ENCODE assay signal across 9 mouse cellular contexts in genomic region chr9:119646942-119647547, GRCm38 (mm10).
DNase-seq lines count a peak whose midpoint lies in the region; TF ChIP-seq lines count a peak whose summit lies in the region.
"Had no signal": no experiment of that assay in that cellular context is flagged by ENCODE, and none has a peak within 500 bp of the region (broad histone marks: within the 10 kb centered on the region; RNA-seq: fewer than 3 reads in every experiment).

No protein-coding gene starts in this region.

- peak; percentile 22 for DNase-seq in cerebellum, adult 8-10 months
- no peak for DNase-seq in cerebellum, adult 9-11 months
- DNase-seq in ovary, postnatal 36 days (ENCODE audit: low spot score) = peak; percentile 64
- DNase-seq in ovary, adult 18-20 months (ENCODE audit: low spot score) = no peak
- DNase-seq in embryo, embryonic 10.5 days (ENCODE audit: low spot score) = peak; percentile 82
- peak; percentile 9 to 70 for DNase-seq in layer of hippocampus, adult 18-20 months (ENCODE audit: low spot score in 2 of 2)
- peak; percentile 77 for DNase-seq in lung, postnatal 14 days
- peak; percentile 28 to 57 for DNase-seq in spleen, adult 2 months (ENCODE audit: low read depth in 1 of 2, low spot score in 2 of 2)

- no peak for TF ChIP-seq POLR2A in spleen, adult 2 months (IDR thresholded peaks at IDR 0.05; ENCODE audit: low read depth, low read length)

- no peak overlapping the region for H3K4me3 ChIP-seq in spleen, adult 2 months (ENCODE audit: extremely low read depth, insufficient read depth, insufficient read length)

- H3K27ac ChIP-seq in spleen, adult 2 months (ENCODE audit: insufficient read depth, low read length) = no peak overlapping the region

- WGBS in spleen, adult 2 months = 61% methylated on average over 8 of the region's 8 CpGs

- H3K36me3 ChIP-seq in spleen, adult 2 months (ENCODE audit: control insufficient read depth, insufficient read depth, low read length) = no peaks in the 10 kb centered on the region
- H3K36me3 ChIP-seq: G1E had no signal

- H3K27me3 ChIP-seq in spleen, adult 2 months (ENCODE audit: control insufficient read depth, insufficient read depth, low read length) = no peaks in the 10 kb centered on the region

- H3K4me1 ChIP-seq in spleen, adult 2 months (ENCODE audit: control insufficient read depth, insufficient read depth, insufficient read length) = no peaks in the 10 kb centered on the region

- peak; percentile 72; the same call in 1 of the 2 replicates for TF ChIP-seq CTCF in spleen, adult 2 months (IDR thresholded peaks at IDR 0.05; ENCODE audit: extremely low read depth, insufficient read depth, insufficient read length, insufficient replicate concordance)

Comparison
In these comparisons a context has a peak if more than half of its experiments do, and no peak if none do; other contexts are left out.
1. DNase-seq: peak in cerebellum, adult 8-10 months (single experiment), ovary, postnatal 36 days (single experiment), embryo, embryonic 10.5 days (single experiment), layer of hippocampus, adult 18-20 months (2 of 2), lung, postnatal 14 days (single experiment) and spleen, adult 2 months (2 of 2); none in cerebellum, adult 9-11 months (single experiment) and ovary, adult 18-20 months (single experiment).